Mouse (Mus musculus) MEL (cell line): ENCODE measurements around the gene Ryr3. TPM values are rescaled to one million over a fixed set of nuclear protein-coding genes. Genes with fewer than 3 reads are reported as not detected.

Experiments used
- DNase-seq: peaks from one replicate; pipeline ENCODE4 v3.0.0; 2011; ENCODE audit warnings: low read depth, low spot score
- H3K27ac ChIP-seq: 2 replicates; pipeline ENCODE4 v1.5.1; 2012; ENCODE audit warnings: low read depth, mild to moderate bottlenecking, control low read depth, low read length, moderate library complexity; ENCODE audit not compliant: control insufficient read depth
- H3K27me3 ChIP-seq, 2 experiments: fragments of 150-350 bp in 1 of 2; sonication (generic) in 1 of 2; 2 replicates each; pipeline ENCODE4 v1.6.1; 2012; ENCODE audit warnings: low read length in 2 of 2, mild to moderate bottlenecking in 2 of 2, improper control_type of control experiment in 1 of 2, moderate library complexity in 1 of 2; ENCODE audit not compliant: insufficient read depth in 2 of 2, control insufficient read depth in 1 of 2
- H3K36me3 ChIP-seq, 2 experiments: 2 replicates each; pipeline ENCODE4 v1.6.1; 2012 to 2014; ENCODE audit warnings: low read length in 2 of 2, improper control_type of control experiment in 1 of 2, inconsistent platforms in 1 of 2, mild to moderate bottlenecking in 1 of 2; ENCODE audit not compliant: insufficient read depth in 2 of 2, control insufficient read depth in 1 of 2
- H3K4me1 ChIP-seq, 2 experiments: fragments of 150-350 bp in 1 of 2; sonication (generic) in 1 of 2; 2 replicates each; pipeline ENCODE4 v1.6.1; 2012; ENCODE audit warnings: low read length in 2 of 2, improper control_type of control experiment in 1 of 2, mild to moderate bottlenecking in 1 of 2; ENCODE audit not compliant: insufficient read depth in 2 of 2, control insufficient read depth in 1 of 2
- H3K4me3 ChIP-seq, 2 experiments: fragments of 150-350 bp in 1 of 2; sonication (generic) in 1 of 2; 2 replicates each; pipeline ENCODE4 v1.5.1; 2012; ENCODE audit warnings: low read depth in 2 of 2, low read length in 2 of 2, mild to moderate bottlenecking in 2 of 2, moderate library complexity in 2 of 2, control low read depth in 1 of 2, improper control_type of control experiment in 1 of 2; ENCODE audit not compliant: control insufficient read depth in 1 of 2, insufficient read depth in 1 of 2
- H3K79me2 ChIP-seq: 2 replicates; pipeline ENCODE4 v1.6.1; 2012; ENCODE audit warnings: mild to moderate bottlenecking, low read length, moderate library complexity; ENCODE audit not compliant: control insufficient read depth, poor library complexity, insufficient read depth
- H3K9ac ChIP-seq: 2 replicates; pipeline ENCODE4 v1.6.1; 2012; ENCODE audit warnings: low read depth, mild to moderate bottlenecking, control low read depth, low read length, moderate library complexity; ENCODE audit not compliant: control insufficient read depth, poor library complexity, severe bottlenecking
- H3K9me3 ChIP-seq: fragments of 150-350 bp; sonication (generic); replicated peaks from 2 replicates; pipeline ENCODE4 v1.6.1; 2012; ENCODE audit warnings: mild to moderate bottlenecking, low read length, improper control_type of control experiment, moderate library complexity; ENCODE audit not compliant: insufficient read depth
- BHLHE40 ChIP-seq: IDR thresholded peaks from 2 replicates; pipeline ENCODE4 v1.6.1; 2012; ENCODE audit warnings: low read depth, mild to moderate bottlenecking, inconsistent platforms, low read length, improper control_type of control experiment, borderline replicate concordance
- EP300 ChIP-seq, 2 experiments: IDR thresholded peaks; 2 replicates each; pipeline ENCODE4 v1.6.1; 2011; ENCODE audit warnings: improper control_type of control experiment in 2 of 2, low read length in 2 of 2, low read depth in 1 of 2, mild to moderate bottlenecking in 1 of 2
- GATA1 ChIP-seq: IDR thresholded peaks from 2 replicates; pipeline ENCODE4 v1.6.1; 2011; ENCODE audit warnings: low read depth, low read length, improper control_type of control experiment
- JUND ChIP-seq: IDR thresholded peaks from 2 replicates; pipeline ENCODE4 v1.6.1; 2011; ENCODE audit warnings: low read depth, mild to moderate bottlenecking, improper control_type of control experiment, low read length
- MAX ChIP-seq: IDR thresholded peaks from 2 replicates; pipeline ENCODE4 v1.6.1; 2011; ENCODE audit warnings: low read length, improper control_type of control experiment
- MXI1 ChIP-seq: IDR thresholded peaks from 2 replicates; pipeline ENCODE4 v1.6.1; 2011; ENCODE audit warnings: mild to moderate bottlenecking, low read depth, low read length, improper control_type of control experiment
- MYB ChIP-seq: IDR thresholded peaks from 2 replicates; pipeline ENCODE4 v1.6.1; 2011; ENCODE audit warnings: mild to moderate bottlenecking, low read depth, low read length, improper control_type of control experiment
- POLR2A ChIP-seq, 2 experiments: IDR thresholded peaks; 2 replicates each; pipeline ENCODE4 v1.6.1; 2011 to 2012; ENCODE audit warnings: low read length in 2 of 2, mild to moderate bottlenecking in 2 of 2, control low read depth in 1 of 2, improper control_type of control experiment in 1 of 2, low read depth in 1 of 2, moderate library complexity in 1 of 2; ENCODE audit not compliant: control insufficient read depth in 1 of 2, insufficient read depth in 1 of 2, poor library complexity in 1 of 2
- TAL1 ChIP-seq: IDR thresholded peaks from 2 replicates; pipeline ENCODE4 v1.6.1; 2012; ENCODE audit warnings: mild to moderate bottlenecking, inconsistent platforms, low read length, moderate library complexity, mixed read lengths
- TBP ChIP-seq: IDR thresholded peaks from 2 replicates; pipeline ENCODE4 v1.8.0; 2011; ENCODE audit warnings: low read depth, low read length, improper control_type of control experiment
- TCF12 ChIP-seq: IDR thresholded peaks from 2 replicates; pipeline ENCODE4 v1.6.1; 2014; ENCODE audit warnings: low read depth, mild to moderate bottlenecking, inconsistent platforms, low read length, improper control_type of control experiment, moderate library complexity
- ZKSCAN1 ChIP-seq: IDR thresholded peaks from 2 replicates; pipeline ENCODE4 v1.6.1; 2012; ENCODE audit warnings: low read depth, mild to moderate bottlenecking, inconsistent platforms, low read length, improper control_type of control experiment, moderate library complexity
- ZNF384 ChIP-seq: IDR thresholded peaks from 2 replicates; pipeline ENCODE4 v1.6.1; 2012; ENCODE audit warnings: low read depth, mild to moderate bottlenecking, inconsistent platforms, low read length, improper control_type of control experiment
- polyA plus RNA-seq, 2 experiments: library from polyadenylated mRNA; stranded (reverse) in 1 of 2; unstranded in 1 of 2; fragments of >175 nt in 1 of 2; fragments of >200 nt in 1 of 2; gene quantifications; 2 replicates each; pipeline versions ENCODE4 v1.2.1 to v1.2.4; 2012; ENCODE audit warnings: low replicate concordance in 2 of 2, low read depth in 1 of 2; ENCODE audit not compliant: insufficient read length in 2 of 2, insufficient read depth in 1 of 2, missing spikeins in 1 of 2
- total RNA-seq: library from RNA; depleted of rRNA; stranded (reverse); fragments of 300-350 nt; gene quantifications from 2 replicates; pipeline ENCODE4 v1.2.3, GENCODE M21; 2012

Ryr3 gene
- total and polyA plus RNA-seq, 3 experiments = 0.04 TPM; not detected in 2

DNA sequence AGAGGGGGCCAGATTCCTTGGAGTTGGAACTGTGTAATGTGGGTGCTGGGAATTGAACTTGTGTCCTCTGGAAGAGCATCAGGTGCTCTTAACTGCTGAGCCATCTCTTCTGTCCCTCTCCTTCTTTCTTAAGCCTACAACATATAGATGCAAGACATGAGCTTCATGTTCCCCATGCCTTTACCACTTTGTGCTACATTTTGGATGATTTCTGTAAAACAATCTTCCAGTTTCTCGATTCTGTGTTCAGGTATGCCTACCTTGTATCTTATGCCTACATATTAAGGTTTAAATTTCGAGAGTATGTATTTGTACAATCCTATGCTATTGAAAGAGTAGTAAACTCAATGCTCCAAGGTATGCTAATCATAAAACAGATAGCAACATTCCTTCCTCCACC, 540.7 kb downstream of the Ryr3 start:
- no peak overlapping the region for H3K4me3 ChIP-seq
- H3K27ac ChIP-seq = peak overlapping the region; percentile 69
- peaks cover 15 to 21% of the 10 kb centered on the region in 2 experiments for H3K4me1 ChIP-seq
- peak; percentile 50 for DNase-seq
- H3K9ac ChIP-seq = no peak overlapping the region
- no peaks in the 10 kb centered on the region for H3K9me3 ChIP-seq
- no peaks in the 10 kb centered on the region for H3K79me2 ChIP-seq
- peaks cover 0 to 14% of the 10 kb centered on the region in 2 experiments; a peak in 2 of 4 replicates for H3K36me3 ChIP-seq
- TF ChIP-seq MAX (no peak), TBP (peak; percentile 34; the same call in 1 of the 2 replicates)
- no peaks in the 10 kb centered on the region for H3K27me3 ChIP-seq

DNA sequence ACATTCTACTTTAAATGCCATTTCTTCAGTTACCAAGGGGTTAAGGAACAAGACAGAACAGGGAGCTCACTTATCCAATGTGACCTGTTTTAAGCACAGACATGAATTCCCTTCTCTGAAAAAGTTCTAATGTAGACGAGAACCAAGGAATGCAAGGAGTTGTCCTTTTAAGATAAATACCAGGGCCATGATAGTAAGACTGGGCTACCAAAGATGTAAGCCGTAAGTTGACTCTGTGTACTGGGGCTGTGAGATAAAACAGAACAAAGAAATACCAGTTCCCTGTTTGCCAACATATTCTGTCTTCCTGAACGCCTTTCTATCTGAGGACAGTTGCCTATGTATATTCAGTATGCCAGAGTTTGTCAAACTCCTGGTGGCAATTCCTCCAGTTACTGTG, 547.4 kb downstream of the Ryr3 start:
- peak; percentile 50 for DNase-seq
- no peaks in the 10 kb centered on the region for H3K79me2 ChIP-seq
- H3K4me3 ChIP-seq = no peak overlapping the region
- no peak overlapping the region for H3K9ac ChIP-seq
- H3K27ac ChIP-seq = no peak overlapping the region
- TF ChIP-seq GATA1 (peak; percentile 50; the same call in 1 of the 2 replicates), JUND (no peak), TAL1 (peak; percentile 25; the same call in 1 of the 2 replicates), EP300 (IDR thresholded peaks at IDR 0.05; ENCODE audit: low read depth in 1 of 2, low read length in 2 of 2) (peak; percentile 62 to 68), MYB (0 out of 2 replicates have a peak, but pooled peaks have one; percentile 21), TCF12 (peak; percentile 39; the same call in 1 of the 2 replicates), ZKSCAN1 (no peak)
- no peaks in the 10 kb centered on the region for H3K27me3 ChIP-seq
- peaks cover 0 to 4% of the 10 kb centered on the region in 2 experiments; a peak in 1 of 4 replicates for H3K4me1 ChIP-seq
- H3K9me3 ChIP-seq = no peaks in the 10 kb centered on the region
- H3K36me3 ChIP-seq = peaks cover 0 to 4% of the 10 kb centered on the region in 2 experiments; a peak in 1 of 4 replicates

- H3K36me3 ChIP-seq = peaks cover 0 to 7% of the 10 kb centered on the region in 2 experiments; a peak in 2 of 4 replicates
- H3K9me3 ChIP-seq = no peaks in the 10 kb centered on the region
- H3K27ac ChIP-seq = no peak overlapping the region
- H3K9ac ChIP-seq = no peak overlapping the region
- DNase-seq = peak; percentile 47
- no peak for TF ChIP-seq JUND
- TF ChIP-seq ZNF384 = peak; percentile 89
- no peak for TF ChIP-seq POLR2A (IDR thresholded peaks at IDR 0.05; ENCODE audit: control insufficient read depth in 1 of 2, insufficient read depth in 1 of 2, low read depth in 1 of 2, low read length in 2 of 2, poor library complexity in 1 of 2)
- TF ChIP-seq MXI1 = no peak
- no peak for TF ChIP-seq BHLHE40
- 0 out of 2 replicates have a peak, but pooled peaks have one; percentile 18 for TF ChIP-seq GATA1
- TF ChIP-seq EP300 (IDR thresholded peaks at IDR 0.05; ENCODE audit: low read depth in 1 of 2, low read length in 2 of 2) = peak in 1 of 2 experiments; percentile 39; a peak in 1 of 4 replicates
- no peaks in the 10 kb centered on the region for H3K79me2 ChIP-seq
- H3K27me3 ChIP-seq = peaks cover 0 to 3% of the 10 kb centered on the region in 2 experiments; a peak in 2 of 4 replicates
- no peak overlapping the region for H3K4me3 ChIP-seq
- H3K4me1 ChIP-seq = peaks cover 0 to 9% of the 10 kb centered on the region in 2 experiments; a peak in 2 of 4 replicates
Observed at GRCm38 (mm10) chr2:112656131-112656530, 560.8 kb downstream of the Ryr3 start.
